25 mouse cellular contexts compared by ENCODE assay signal in genomic region chr11:39883305-39883704, GRCm38 (mm10).
"Had no signal": no experiment of that assay in that cellular context is flagged by ENCODE, and none has a peak within 500 bp of the region (broad histone marks: within the 10 kb centered on the region; RNA-seq: fewer than 3 reads in every experiment).

No protein-coding gene starts in this region.

- H3K4me2 ChIP-seq: heart, embryonic 11.5 days; heart, embryonic 13.5 days; heart, embryonic 15.5 days; hindbrain, embryonic 14.5 days; kidney, embryonic 15.5 days; limb, embryonic 12.5 days; liver, embryonic 11.5 days had no signal

- H3K27me3 ChIP-seq: heart, embryonic 13.5 days; heart, embryonic 15.5 days; kidney, embryonic 15.5 days; limb, embryonic 12.5 days had no signal

- H3K4me1 ChIP-seq: heart, embryonic 13.5 days; heart, embryonic 15.5 days; kidney, embryonic 15.5 days; limb, embryonic 10.5 days; limb, embryonic 12.5 days had no signal

- H3K4me3 ChIP-seq: heart, adult 2 months; heart, embryonic 13.5 days; heart, embryonic 15.5 days; kidney, embryonic 15.5 days; left cerebral cortex, adult 2 months; limb, embryonic 10.5 days; limb, embryonic 12.5 days had no signal

- H3K9me3 ChIP-seq: heart, embryonic 13.5 days; heart, embryonic 15.5 days; kidney, embryonic 15.5 days; limb, embryonic 10.5 days; limb, embryonic 12.5 days had no signal

- DNase-seq: gastrocnemius, postnatal 14 days; gastrocnemius, postnatal 36 days; heart, adult 11 months; heart, adult 2 months; heart, postnatal 14 days; heart, postnatal 36 days; kidney, adult 11 months; kidney, adult 2 months; kidney, adult 9 months; kidney, postnatal 14 days; kidney, postnatal 36 days; layer of hippocampus, adult 9-11 months; liver had no signal

- H3K36me3 ChIP-seq: heart, embryonic 13.5 days; heart, embryonic 15.5 days; kidney, embryonic 15.5 days; limb, embryonic 10.5 days; limb, embryonic 12.5 days had no signal

- ATAC-seq: hindbrain, embryonic 16.5 days; intestine, embryonic 16.5 days had no signal

- H3K27ac ChIP-seq: heart, adult 2 months; heart, embryonic 13.5 days; heart, embryonic 15.5 days; hindbrain, embryonic 14.5 days; kidney, embryonic 15.5 days; kidney, postnatal 0 days; left cerebral cortex, adult 2 months; limb, embryonic 10.5 days; limb, embryonic 12.5 days had no signal

- H3K9ac ChIP-seq: heart, embryonic 13.5 days; heart, embryonic 15.5 days; hindbrain, embryonic 14.5 days; kidney, embryonic 15.5 days; limb, embryonic 12.5 days had no signal
